Mouse (Mus musculus) embryonic fibroblast, embryonic 13.5 days (primary cell): ENCODE data around the gene Spats2l.

Experiments
- CTCF ChIP-seq: IDR thresholded peaks from 2 replicates; pipeline ENCODE4 v1.5.1; 2011; ENCODE audit warnings: mild to moderate bottlenecking, control low read depth, low read length, moderate library complexity, borderline replicate concordance; ENCODE audit not compliant: insufficient read depth
- POLR2A ChIP-seq: IDR thresholded peaks from 2 replicates; pipeline ENCODE4 v1.6.1; 2011; ENCODE audit warnings: low read depth, mild to moderate bottlenecking, control low read depth, low read length, moderate library complexity

GRCm38 (mm10) chr1:57735877-57736276 is 38.1 kb upstream of the Spats2l start:
- TF ChIP-seq POLR2A: no peak
- no peak for TF ChIP-seq CTCF
